Mouse (Mus musculus) activated CD4-positive, CD25-positive, alpha-beta regulatory T cell, adult 4 months (primary cell): ENCODE results near the gene Ssu72. TPM values are rescaled to one million over a fixed set of nuclear protein-coding genes. Genes with fewer than 3 reads are reported as not detected.
"Not testable (repeated sequence)": the region's sequence is repeated elsewhere in the genome, so short reads cannot be mapped to it uniquely, and the experiment has no call there.

Source experiments
- ATAC-seq: one replicate; pipeline ENCODE4 v1.8.0; 2017
- polyA plus RNA-seq, 2 experiments: library from polyadenylated mRNA; unstranded; fragments of 100-300 nt; shearing (Covaris generic); gene quantifications; one replicate each; pipeline ENCODE4 v1.2.1; 2017

Gene Ssu72
- polyA plus RNA-seq, result 100 to 1,000 TPM; 158 to 181 TPM

DNA sequence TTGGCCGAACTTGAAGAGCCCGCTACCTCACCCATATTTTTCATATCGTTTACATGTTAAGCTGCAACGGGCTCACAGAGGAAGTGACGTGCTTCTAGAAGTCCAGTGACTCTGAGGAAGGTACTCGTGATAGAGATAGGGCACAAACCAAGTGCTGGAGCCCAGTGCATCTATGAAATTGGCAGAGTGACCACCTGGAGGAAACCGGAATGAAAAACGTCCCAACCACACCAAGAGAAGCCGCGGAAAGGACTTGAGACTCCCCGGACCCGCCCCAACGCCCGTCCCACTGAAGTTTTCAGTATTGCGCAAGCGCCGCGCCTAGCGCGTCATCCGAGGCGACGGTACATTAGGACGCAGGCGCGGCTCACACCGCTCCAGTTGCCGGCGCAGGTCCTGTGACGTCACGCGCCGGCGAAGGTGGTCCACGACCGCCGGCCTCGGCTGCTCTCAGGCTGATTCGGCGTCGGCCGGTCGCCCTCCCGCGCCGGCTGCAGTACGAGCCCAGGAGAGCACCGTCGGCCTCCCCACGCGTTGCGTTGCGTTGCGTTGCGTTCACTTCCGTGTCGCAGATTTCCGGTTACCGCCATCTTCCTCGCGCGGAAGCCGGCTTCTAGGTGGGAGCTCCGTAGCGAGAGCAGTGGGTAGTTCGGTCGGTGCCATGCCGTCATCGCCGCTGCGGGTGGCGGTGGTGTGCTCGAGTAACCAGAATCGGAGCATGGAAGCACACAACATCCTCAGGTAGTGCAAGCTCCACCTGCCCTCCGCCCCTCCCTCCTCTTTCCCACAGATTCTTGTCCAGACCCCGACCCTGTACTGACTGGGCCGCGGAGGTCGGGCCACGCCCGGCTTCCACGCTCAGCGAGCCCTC, at the start of gene Ssu72:
Ssu72 (plus strand) TSS at position 80 of the 871 bp plus-strand sequence.
- peak; percentile 67 for ATAC-seq

- ATAC-seq, result no peak
These were observed 48.3 kb upstream of the Ssu72 start for GRCm38 (mm10) chr4:155656214-155656751.

- no peak for ATAC-seq
These were observed 45.6 kb upstream of the Ssu72 start for GRCm38 (mm10) chr4:155658961-155659360.

- ATAC-seq, result no peak
These were observed 44.0 kb upstream of the Ssu72 start for GRCm38 (mm10) chr4:155660641-155661040.

DNA sequence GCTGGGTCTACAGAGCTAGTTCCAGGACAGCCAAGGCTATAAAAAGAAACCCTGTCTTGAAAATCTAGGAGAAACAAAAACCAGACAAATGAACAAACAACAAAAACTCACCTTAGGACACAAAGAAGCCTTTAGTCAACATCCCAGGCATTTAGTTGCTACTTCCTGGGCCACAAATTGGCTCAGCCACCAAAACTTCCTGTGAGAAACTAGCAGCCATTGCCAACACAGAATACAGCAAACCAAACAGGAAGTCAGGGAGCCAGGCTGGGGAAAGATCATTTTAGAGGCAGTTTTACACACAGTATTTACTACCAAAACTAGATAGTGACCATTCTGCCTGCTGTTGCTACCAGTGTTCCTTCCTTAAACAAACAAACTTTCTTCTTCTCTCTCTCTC, 37.7 kb upstream of the Ssu72 start:
- ATAC-seq, result no peak

- ATAC-seq, result peak; percentile 94
These were observed 35.7 kb upstream of the Ssu72 start, which contains the start of gene Mib2 for GRCm38 (mm10) chr4:155668689-155669597. Mib2 (minus strand) TSS chr4:155669198.

GRCm38 (mm10) chr4:155669598-155670075, 35.0 kb upstream of the Ssu72 start:
- no peak for ATAC-seq

DNA sequence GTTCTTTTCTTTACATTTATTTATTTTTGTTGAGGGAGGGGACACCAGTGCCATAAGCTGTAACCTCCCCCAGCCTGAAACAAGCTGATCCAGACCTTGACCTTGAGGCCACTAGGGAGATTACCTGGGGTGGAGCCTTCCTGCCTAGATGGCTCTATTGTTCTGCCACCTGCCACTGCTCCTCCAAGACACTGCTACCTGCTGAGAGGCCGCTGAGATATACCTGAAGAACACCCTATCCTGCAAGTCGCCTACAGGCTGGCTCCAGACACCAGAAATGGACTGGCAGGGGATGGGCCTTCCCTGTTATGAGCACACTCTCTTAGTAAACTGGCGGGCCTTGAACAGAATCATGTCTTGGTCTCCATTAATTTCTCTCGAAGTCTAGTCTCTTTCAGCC, 34.4 kb upstream of the Ssu72 start:
- not testable (repeated sequence) for ATAC-seq

GRCm38 (mm10) chr4:155672082-155672481, 32.5 kb upstream of the Ssu72 start:
- no peak for ATAC-seq

DNA sequence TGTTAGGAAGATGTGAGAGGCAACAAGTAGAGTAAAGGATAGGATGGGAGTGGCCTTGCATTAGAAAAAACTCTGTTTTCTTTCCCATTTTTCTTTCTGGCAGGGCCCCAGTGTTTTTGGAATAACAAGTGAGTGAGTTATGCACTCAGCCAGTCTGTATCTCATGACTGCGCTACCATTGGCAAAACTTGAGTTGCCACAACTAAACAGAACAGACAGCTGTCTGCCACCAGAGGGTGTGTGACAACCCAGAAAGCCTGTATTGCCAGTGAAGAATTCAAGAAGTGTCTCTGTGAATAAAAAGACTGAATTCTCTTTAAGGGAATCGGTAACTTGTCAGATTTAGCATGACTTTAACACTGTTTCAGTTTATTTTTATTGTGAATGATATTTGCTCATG, 28.6 kb upstream of the Ssu72 start:
- ATAC-seq, result no peak

- ATAC-seq, result not testable (repeated sequence)
These were observed 20.8 kb upstream of the Ssu72 start for GRCm38 (mm10) chr4:155683670-155684277.

DNA sequence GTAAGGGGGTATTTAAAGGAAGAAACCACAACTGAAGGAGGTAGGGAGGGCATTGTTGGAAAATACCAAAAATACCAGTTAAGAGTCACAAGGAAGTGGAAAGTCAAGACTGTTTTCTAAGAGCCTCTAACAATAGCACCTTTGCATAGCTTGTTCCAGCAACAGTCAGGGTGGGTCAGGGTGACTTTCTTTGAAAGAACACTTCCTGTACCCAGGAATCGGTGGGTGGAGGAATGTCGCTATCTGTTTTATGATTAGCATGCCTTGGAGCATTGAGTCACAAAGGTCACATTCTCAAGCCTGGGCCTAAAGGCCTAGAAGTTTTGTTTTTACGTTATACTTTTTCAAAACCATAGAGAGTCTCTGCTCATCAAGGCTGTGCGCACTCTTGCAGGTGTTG, 16.8 kb upstream of the Ssu72 start:
- not testable (repeated sequence) for ATAC-seq

GRCm38 (mm10) chr4:155690571-155691375, 13.8 kb upstream of the Ssu72 start:
- no peak for ATAC-seq

DNA sequence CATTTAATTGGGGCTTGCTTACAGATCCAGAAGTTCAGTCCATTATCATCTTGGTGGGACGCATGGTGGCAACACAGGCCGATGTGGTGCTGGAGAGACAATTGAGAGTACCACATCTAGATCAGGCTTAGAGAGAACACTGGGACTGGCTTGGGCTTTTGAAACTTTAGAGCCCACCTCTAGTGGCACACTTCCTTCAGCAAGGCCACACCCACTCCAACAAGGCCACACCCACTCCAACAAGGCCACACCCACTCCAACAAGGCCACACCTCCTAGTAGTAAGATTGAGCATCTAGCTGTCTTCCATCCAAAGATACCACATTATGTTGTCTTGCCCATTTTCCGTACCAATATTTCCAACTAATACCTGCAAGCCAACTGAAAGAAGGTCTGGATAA, 12.2 kb upstream of the Ssu72 start:
- ATAC-seq, result no peak

GRCm38 (mm10) chr4:155694111-155694481, 10.5 kb upstream of the Ssu72 start, which contains the start of gene Fndc10:
Fndc10 (plus strand) TSS chr4:155694342.
- peak; percentile 40 for ATAC-seq

DNA sequence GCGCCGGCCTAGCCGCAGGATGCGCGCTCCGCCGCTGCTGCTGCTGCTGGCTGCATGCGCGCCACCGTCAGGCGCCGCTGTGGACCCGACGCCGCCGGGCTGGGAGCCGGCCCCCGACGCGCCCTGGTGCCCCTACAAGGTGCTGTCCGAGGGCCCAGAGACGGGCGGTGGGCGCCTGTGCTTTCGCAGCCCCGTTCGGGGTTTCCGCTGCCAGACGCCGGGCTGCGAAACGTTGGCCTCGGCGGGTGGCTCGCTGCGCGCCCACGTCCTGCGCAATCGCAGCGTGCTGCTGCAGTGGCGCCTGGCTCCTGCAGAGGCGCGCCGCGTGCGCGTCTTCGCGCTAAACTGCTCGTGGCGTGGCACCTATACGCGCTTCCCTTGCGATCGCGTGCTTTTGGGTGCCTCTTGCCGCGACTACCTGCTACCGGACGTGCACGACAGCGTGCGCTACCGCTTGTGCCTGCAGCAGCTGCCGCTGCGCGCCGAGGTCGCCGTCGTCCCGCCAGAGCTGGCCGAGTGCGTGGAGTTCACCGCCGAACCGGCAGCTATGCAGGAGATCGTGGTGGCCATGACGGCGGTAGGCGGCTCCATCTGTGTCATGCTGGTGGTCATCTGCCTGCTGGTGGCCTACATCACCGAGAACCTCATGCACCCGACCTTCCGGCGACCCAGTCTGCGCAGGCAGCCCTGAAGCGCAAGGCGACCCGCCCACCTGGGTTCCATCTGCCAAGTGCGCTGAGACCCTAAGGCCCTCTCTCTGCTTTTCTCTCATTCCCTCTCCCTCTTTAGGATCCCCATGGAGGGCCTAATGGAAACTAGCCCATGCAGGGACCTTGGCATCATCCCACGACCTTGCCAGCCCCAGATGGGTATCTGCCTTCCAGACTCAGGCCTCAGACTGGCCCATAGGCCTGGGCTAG, 9.9 kb upstream of the Ssu72 start:
- peak; percentile 91 for ATAC-seq

GRCm38 (mm10) chr4:155695531-155696062, 9.0 kb upstream of the Ssu72 start:
- ATAC-seq, result no peak

DNA sequence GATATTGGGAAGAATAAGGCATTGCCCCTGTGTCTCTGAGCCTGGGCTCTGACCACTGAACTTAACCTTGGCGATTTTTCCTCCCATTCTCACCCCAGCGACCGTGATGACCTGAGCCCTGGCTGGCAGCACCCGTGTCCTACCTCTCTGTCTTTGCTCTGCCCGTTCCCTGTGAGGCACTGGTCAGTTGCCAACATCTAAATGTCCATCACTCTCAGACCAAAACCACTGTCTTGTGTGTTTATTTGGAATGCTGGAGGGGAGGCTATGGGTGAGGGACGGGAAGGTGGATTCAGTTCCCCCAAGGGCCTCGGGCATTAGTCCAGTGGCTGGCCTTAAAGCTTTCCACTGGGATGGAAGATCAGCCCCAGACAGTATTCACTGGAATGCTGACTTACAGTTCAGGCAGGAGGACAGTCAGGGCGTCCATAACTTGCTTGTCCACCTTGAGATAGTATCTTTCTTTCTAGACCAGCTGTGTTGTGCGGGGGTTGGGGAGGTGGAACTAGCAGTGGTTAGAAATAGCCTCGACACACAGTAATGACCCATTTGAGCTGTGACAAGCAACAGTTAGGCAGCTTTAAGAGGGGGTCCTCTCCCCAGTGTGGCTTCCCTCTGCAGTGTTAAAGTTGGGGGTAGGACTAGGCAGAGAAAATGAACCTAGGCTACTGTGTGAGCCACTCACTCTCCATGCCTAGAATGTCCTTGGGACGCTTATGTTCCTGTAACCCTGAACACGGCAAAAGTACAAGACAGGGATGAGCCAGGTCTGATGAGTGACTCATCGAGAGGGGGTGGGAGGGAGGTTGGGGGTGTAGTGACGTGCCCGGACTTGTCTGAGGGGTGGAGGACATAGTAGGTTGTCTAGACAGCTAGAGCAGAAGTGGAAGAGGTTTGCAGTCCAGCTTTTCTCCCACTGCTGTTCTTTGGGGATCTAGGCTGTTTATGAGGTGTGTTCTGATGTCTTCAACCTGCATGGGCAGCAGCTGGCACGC, 8.0 kb upstream of the Ssu72 start:
- no peak for ATAC-seq

DNA sequence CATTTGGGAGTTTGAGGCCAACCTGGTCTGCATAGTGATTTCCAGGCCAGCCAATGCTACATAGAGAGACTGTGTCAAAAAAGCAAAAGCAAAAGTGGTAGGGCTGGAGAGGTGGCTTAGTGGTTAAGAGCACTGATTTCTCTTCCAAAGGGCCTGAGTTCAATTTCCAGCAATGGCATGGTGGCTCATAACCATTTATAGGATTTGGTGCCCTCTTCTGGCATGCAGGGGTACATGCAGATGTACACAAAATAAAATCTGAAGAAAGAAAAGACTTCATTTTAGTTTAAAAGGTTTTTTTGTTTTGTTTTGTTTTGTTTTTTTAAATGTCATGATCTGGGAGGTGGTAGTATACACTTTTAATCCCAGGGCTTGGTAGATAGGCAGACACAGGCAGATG, 4.2 kb upstream of the Ssu72 start:
- ATAC-seq, result peak; percentile 25
